Mouse (Mus musculus) right cerebral cortex, adult 2 months (tissue): ENCODE data around the gene Gm2696.
"Not testable (repeated sequence)": the region's sequence is repeated elsewhere in the genome, so short reads cannot be mapped to it uniquely, and the experiment has no call there.

Experiments used
- DNase-seq, 2 experiments: peaks; one replicate each; pipeline ENCODE4 v3.0.0; 2021 to 2022; ENCODE audit warnings: low spot score in 2 of 2

Gene Gm2696

DNA sequence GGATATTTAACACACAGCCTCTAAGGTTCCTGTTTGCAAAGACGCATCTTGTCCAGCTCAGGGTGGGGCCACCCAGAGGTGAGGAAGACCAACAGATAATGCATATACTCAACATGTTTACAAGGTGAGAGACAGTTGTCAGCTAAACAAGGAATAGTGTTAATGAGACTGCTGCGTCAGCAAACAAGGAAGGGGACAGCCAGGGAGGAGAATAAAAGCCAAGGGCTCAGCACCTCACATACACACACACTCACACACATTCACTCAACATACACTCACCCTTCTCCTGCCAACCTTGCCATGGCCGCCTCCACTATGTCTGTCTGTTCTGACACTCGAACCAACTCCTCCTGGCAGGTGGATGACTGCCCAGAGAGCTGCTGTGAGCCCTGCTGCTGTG is at the start of gene Gm2696:
TSS of gene Gm2696 (plus strand) at position 301 of the 400 bp plus-strand sequence.
- DNase-seq: no peak

DNA sequence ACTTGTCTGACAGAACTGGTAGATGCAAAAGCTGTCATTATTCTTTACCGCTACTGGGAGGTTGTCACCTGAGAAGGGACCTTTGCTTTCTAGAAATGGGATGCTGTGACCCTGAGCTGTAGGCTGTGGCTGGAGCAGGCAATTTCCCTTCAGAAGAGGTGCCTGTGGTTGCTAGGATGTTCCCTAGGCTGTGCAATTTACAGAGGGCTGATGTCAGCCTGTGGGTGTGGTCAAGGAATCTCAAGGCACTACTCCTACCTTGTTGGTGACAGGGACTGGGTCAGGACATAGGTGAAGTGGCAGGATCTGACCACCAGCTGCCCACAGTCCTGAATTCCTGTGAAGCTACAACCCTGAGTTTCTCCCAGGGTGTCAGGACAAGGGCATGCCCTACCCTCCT is 44.8 kb upstream of the Gm2696 start:
- no peak for DNase-seq

DNA sequence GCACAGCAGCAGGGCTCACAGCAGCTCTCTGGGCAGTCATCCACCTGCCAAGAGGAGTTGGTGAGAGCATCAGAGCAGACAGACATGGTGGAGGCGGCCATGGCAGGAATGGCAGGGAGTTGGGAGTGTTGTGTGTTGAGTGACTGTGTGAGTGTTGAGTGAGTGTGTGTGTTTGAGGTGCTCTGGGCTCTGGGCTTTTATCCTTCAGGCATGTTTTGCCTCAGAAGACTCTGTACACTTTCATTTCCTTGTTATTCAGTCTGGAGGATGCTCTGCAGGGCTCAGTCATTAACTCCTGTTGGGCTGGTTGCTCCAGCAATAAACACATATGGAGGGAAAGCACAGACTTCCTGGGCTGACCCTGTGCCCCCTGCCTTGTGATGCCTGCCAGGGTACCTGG is 43.3 kb upstream of the Gm2696 start, which contains the start of gene Gm3238:
TSS of gene Gm3238 (minus strand) at position 101 of the 400 bp plus-strand sequence.
- DNase-seq: not testable (repeated sequence)

DNA sequence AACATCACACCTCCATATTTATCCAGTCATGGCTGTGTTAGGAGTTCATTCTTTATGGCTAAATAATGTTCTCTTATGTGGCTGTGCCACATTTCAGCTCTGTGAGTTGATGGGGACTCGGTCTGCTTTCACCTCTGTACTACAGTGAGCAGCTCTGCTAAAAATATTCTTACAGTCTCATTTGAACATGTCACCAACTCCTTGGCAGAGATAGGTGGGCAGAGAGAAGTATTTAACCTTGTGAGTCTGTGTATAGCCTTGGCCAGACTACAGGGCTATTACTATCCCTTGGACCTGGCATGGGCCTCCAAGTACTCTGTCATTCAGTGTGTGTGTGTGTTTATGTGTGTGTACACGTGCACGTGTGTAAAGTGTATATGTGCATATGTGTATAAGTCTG is 42.3 kb upstream of the Gm2696 start:
- not testable (repeated sequence) for DNase-seq

DNA sequence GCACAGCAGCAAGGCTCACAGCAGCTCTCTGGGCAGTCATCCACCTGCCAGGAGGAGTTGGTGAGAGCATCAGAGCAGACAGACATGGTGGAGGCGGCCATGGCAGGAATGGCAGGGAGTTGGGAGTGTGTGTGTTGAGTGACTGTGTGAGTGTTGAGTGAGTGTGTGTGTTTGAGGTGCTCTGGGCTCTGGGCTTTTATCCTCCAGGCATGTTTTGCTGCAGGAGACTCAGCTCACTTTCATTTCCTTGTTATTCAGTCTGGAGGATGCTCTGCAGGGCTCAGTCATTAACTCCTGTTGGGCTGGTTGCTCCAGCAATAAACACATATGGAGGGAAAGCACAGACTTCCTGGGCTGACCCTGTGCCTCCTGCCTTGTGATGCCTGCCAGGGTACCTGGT is 37.6 kb upstream of the Gm2696 start, which contains the start of gene Gm7138:
TSS of gene Gm7138 (minus strand) at position 101 of the 400 bp plus-strand sequence.
- not testable (repeated sequence) for DNase-seq

DNA sequence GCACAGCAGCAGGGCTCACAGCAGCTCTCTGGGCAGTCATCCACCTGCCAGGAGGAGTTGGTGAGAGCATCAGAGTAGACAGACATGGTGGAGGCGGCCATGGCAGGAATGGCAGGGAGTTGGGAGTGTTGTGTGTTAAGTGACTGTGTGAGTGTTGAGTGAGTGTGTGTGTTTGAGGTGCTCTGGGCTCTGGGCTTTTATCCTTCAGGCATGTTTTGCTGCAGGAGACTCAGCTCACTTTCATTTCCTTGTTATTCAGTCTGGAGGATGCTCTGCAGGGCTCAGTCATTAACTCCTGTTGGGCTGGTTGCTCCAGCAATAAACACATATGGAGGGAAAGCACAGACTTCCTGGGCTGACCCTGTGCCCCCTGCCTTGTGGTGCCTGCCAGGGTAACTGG is 32.0 kb upstream of the Gm2696 start, which contains the start of gene Gm3250:
TSS of gene Gm3250 (minus strand) at position 101 of the 400 bp plus-strand sequence.
- not testable (repeated sequence) for DNase-seq

DNA sequence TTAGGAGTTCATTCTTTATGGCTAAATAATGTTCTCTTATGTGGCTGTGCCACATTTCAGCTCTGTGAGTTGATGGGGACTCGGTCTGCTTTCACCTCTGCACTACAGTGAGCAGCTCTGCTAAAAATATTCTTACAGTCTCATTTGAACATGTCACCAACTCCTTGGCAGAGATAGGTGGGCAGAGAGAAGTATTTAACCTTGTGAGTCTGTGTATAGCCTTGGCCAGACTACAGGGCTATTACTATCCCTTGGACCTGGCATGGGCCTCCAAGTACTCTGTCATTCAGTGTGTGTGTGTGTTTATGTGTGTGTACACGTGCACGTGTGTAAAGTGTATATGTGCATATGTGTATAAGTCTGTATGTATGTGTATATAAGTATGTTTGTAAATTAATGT is 31.1 kb upstream of the Gm2696 start:
- not testable (repeated sequence) for DNase-seq

DNA sequence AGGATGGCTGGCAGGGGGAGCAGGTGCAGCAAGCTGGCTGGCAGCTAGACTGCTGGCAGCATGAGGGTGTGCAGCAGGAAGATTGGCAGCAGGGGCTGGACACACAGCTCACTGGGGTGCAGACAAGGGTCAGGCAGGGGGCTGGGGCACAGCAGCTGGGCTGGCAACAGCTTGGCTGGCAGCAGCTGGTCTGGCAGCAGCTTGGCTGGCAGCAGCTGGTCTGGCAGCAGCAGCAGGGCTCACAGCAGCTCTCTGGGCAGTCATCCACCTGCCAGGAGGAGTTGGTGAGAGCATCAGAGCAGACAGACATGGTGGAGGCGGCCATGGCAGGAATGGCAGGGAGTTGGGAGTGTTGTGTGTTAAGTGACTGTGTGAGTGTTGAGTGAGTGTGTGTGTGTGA is 26.6 kb upstream of the Gm2696 start, which contains the start of gene Gm7137:
TSS of gene Gm7137 (minus strand) at position 325 of the 400 bp plus-strand sequence.
- DNase-seq: peak in 1 of 2 experiments; percentile 12

DNA sequence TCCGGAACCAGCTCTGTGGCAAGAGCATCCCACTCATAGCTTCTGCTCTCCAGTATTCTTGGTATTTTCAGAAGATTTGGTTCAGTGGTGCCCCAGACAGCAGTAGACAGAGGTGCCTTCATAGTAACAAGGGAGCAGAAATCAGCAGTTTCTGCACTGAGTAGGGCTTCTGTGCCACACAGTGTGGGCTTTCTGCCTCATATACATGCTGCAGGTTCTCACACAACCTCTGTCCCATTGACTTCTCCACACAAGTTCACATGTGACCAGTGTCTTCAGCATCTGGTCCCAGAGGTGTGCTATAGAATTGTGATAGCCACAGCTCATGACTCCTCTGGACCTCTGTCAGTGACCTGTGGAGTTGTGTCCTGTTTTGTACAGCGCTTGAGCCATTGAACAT is 25.9 kb upstream of the Gm2696 start:
- no peak for DNase-seq

DNA sequence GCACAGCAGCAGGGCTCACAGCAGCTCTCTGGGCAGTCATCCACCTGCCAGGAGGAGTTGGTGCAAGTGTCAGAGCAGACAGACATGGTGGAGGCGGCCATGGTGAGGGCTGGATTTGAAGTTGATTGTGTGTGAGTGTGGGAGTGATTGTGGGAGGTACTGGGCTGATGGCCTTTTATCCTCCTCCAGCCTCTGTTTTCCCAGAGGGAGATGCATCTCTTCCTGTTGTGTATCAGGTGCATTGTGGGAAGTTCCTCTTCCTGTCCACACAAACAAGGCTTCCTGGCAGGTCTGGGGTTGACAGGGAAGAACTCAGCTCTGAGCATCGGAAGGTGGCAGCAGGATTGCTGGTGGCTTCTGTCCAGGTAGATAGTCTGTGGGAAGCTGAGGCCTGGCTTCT is 19.5 kb upstream of the Gm2696 start, which contains the start of gene Gm9639:
TSS of gene Gm9639 (minus strand) at position 101 of the 400 bp plus-strand sequence.
- no peak for DNase-seq

DNA sequence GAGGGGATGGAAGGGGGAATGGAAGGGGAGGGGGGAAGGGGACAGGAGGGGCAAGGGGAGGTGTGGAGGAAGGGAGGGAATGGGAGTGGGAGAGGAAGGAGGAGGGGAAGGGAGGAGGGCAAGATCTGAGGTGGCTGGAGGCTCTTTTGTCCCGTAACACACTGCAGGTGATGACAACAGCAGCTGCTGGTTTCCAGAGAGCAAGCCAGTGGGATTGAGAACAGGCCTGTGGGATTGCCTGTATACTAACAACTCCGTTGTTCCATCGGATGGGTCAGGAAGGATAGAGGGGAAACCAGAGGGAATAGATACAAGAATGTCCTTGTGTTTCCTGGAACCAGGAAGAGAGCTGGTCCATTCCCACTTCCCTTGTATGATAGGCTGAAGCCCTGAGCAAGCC is 16.8 kb upstream of the Gm2696 start:
- no peak for DNase-seq

DNA sequence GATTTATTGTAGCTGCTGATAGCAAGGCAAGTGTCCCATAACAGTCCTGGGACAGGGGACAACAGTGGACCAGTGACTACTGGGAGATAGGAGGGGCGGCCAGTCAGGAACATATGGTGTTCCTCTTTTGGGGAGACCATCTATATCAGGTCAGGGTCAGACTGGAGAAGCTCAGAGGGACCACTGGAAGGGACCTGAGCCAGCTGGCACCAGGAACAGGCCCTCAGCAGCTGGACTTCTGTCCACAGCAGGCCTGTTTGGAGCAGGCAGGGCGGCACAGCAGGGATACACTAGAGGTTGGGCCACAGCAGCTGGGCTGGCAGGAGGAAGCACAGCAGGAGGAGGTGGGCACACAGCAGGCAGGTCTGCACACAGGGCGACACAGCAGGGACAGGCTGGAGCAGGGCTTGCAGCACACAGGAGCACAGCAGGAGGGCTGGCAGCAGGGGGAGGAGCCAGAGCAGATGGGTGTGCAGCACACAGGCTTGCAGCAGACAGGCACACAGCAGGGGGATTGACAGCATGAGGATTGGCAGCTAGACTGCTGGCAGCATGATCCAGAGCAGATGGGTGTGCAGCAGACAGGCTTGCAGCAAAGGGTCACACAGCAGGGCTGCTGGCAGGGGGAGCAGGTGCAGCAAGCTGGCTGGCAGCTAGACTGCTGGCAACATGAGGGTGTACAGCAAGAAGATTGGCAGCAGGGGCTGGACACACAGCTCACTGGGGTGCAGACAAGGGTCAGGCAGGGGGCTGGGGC is 16.1 kb upstream of the Gm2696 start:
- not testable (repeated sequence) for DNase-seq

DNA sequence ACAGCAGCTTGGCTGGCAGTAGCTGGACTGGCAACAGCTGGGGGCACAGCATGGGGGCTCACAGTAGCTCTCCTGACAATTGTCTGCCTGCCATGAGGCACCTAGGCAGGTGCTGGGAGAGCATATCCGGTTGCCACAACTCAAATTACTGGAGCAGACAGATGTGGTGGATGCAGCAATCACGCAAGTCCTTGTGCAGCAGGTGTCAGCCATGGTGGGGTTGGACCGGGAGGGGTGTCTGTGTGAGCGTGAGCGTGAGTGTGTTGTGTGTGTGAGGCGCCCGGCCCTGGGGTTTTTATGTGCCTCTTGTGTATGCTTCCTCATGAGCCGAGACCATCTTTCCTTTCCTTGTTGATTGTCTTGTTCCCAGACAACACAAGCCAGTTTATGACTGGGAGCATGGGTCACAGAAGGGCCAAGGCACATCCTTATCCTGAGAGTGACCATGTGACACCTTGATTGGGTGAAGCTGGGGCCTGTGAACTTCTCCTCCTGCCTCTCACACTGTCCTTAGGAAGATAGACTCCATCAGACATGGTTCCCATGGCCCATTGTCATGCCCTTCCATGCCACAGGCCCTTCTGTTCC is 15.5 kb upstream of the Gm2696 start, which contains the start of gene Gm19668:
TSS of gene Gm19668 (minus strand) at position 213 of the 588 bp plus-strand sequence.
- no peak for DNase-seq

DNA sequence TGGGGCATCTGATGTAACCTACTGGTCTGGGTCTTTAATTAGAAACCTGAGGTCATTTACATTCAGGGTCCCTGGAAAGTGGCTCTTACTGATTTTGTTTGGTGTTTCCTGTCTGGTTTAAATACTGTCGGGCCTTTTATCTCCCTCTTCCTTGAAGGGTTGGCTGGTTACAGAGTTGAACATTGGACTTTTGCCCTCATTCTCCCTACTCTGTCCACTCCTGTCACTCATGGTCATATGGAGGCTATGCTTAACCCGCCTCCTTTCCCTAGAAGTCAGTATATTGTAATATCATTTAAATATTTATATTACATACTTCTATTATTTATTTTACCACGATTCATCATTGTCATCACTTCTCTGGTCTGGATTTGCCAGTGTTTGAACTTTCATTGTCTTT is 10.4 kb upstream of the Gm2696 start:
- DNase-seq: no peak

DNA sequence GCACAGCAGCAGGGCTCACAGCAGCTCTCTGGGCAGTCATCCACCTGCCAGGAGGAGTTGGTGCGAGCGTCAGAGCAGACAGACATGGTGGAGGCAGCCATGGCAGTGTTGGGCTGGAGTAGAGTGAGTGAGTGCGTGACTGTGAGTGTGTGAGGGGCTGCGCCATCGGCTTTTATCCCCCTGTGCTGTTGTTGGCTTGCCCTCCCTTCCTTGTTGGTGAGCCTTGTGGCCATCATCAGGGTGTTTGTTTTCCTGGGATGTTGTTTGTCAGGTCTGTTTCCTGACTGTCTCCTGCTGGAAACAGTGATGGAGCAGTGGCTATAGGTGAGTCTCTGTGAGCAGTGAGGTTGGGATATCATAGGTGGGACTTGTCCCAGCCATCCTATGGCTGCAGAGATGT is 2.7 kb upstream of the Gm2696 start, which contains the start of gene Gm9507:
TSS of gene Gm9507 (minus strand) at position 101 of the 400 bp plus-strand sequence.
- DNase-seq: no peak

DNA sequence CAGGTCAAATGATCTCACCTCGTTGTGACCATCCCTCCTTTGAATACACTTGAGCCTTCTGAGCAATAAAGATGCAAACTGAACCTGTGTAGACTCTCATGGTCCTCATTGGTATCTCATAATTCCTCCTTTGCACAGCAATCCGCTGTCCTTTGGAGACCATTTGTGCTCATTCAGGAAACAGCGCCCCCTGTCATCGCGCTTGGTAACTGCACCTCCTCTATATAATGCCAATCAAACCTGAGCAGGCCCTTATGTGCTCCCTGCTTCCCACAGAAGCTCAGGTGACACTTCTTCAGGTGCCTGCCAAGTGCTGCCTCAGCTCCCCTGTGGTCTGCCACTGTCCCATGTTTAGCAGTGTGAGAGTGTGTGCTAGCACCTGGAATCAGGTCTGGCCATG is 1.0 kb downstream of the Gm2696 start:
- no peak for DNase-seq

DNA sequence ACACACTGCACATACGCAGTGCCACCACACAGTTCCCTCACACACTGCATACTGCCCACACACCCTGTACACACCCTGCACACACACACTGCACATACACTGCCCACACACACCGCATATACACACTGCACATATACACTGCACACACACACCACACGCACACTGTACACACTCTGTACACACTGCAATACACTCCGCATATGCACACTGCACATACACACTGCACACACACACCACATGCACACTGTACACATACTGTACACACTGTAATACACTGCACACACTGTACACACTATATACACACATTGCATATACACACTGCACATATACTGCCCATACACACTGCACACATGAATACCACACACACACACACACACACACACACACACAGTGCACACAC is 4.0 kb downstream of the Gm2696 start:
- no peak for DNase-seq

DNA sequence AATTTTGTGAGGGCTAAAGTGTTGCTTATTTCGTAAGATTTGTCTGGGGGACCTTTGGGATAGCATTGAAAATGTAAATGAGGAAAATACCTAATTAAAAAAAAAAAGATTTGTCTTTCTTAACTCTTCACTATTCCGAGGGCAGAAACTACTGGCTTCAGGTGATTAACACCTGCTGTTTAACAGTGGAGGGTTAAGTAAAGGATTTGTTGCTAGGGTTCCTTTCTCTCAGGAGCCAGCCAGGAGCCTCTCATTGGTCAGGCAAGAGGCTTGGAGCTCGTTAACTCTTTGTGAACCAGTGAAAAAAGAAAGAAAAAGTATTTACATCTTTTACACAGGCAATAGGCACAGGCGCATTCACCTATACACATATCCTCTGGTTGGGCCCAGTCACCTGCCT is 4.7 kb downstream of the Gm2696 start:
- no peak for DNase-seq

DNA sequence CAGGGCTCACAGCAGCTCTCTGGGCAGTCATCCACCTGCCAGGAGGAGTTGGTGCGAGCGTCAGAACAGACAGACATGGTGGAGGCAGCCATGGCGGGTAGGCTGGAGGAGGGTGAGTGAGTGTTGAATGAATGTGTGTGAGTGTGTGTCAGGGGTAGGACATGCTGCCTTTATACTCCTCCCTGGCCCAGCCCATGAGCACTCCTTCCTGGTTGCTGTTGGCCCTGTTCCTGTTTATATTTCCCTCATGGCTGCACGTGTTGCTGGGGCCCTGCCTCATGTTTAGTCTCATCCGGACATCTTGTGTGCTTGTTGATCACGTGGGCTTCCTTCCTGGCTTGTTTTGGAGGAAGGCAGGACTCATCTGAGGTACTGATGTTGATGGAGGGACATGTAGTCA is 12.5 kb downstream of the Gm2696 start, which contains the start of gene Krtap10-4:
TSS of gene Krtap10-4 (minus strand) at position 145 of the 400 bp plus-strand sequence.
- no peak for DNase-seq

DNA sequence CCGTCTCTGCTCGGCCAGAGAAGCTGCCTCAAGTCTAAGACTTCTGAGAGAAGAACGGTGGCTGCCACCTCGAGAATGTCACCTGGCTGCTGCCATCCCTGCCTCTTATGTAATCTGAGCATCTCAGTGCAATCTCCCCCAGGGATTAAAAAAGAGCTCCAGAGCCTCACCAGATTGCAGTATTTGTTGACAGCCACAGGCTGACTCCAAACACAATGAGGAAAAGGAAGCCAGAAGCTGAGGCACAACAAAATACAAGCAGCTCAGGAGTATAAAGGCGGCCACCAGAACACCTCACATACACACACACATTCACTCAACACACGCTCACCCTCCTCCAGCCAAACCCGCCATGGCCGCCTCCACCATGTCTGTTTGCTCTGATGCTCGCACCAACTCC is 21.2 kb downstream of the Gm2696 start, which contains the start of gene Krtap10-10:
TSS of gene Krtap10-10 (plus strand) at position 301 of the 400 bp plus-strand sequence.
- DNase-seq: peak; percentile 19 to 25

DNA sequence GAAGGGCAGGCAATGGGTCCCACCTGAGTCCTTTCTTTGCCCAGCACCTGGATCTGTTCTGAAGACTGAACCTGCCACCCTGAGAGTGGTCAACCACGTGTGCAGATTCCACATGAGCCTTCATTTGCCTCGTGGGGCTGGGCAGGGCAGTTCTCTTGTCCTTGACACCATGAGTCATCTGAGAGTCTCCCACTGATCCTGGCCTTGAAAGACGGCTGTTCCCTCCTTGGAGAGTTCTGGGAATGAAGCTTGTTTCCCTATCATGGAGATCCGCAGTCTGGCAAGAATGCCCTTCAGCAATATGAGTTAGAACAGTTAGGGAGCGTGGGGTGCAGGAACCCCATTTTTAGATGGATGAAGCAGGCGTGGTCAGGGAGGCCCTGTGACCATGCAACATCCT is 24.5 kb downstream of the Gm2696 start:
- no peak for DNase-seq

DNA sequence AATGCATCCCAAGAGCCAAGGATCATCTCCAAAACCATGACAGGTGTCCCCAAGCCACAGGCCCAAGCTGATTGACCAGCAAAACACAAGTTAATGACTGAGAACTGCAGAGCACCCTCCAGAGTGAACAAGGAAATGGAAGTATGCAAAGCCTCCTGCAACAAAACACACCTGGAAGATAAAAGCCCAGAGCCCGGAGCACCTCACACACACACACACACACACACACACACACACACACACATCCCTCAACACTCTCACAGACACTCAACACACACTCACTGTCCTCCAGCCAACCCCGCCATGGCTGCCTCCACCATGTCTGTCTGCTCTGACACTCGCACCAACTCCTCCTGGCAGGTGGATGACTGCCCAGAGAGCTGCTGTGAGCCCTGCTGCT is 32.0 kb downstream of the Gm2696 start, which contains the start of gene Gm36176:
TSS of gene Gm36176 (plus strand) at position 301 of the 400 bp plus-strand sequence.
- no peak for DNase-seq
